Mouse (Mus musculus) heart, embryonic 14.5 days (tissue): ENCODE results near the gene Gpr157. TPM values are rescaled to one million over a fixed set of nuclear protein-coding genes. Genes with fewer than 3 reads are reported as not detected.
A peak's percentile ranks its signal among the peaks of the same experiment; 100 is the strongest.

Source experiments
- ATAC-seq: fragments of 200-750 bp; cut with Nextera tagmentation; 2 replicates; pipeline ENCODE4 v1.8.0; 2017; ENCODE audit warnings: low read depth, moderate TSS enrichment; ENCODE audit not compliant: insufficient number of reproducible peaks, insufficient read depth, low FRiP score
- H3K27ac ChIP-seq, 2 experiments: fragments of 200-500 bp in 1 of 2; fragments of 300-500 bp in 1 of 2; sonication (generic) in 1 of 2; replicated peaks in 1 of 2; 2 replicates each; pipeline ENCODE4 v1.5.1; 2012 to 2014; ENCODE audit warnings: low read depth in 2 of 2, low read length in 2 of 2, control low read depth in 1 of 2, mild to moderate bottlenecking in 1 of 2, mixed read lengths in 1 of 2; ENCODE audit not compliant: control insufficient read depth in 1 of 2, insufficient read depth in 1 of 2
- H3K27me3 ChIP-seq: fragments of 300-500 bp; sonication (generic); 2 replicates; pipeline ENCODE4 v1.6.1; 2014; ENCODE audit warnings: mild to moderate bottlenecking, low read length, control low read depth; ENCODE audit not compliant: control insufficient read depth, insufficient read depth
- H3K36me3 ChIP-seq: fragments of 300-500 bp; sonication (generic); 2 replicates; pipeline ENCODE4 v1.6.1; 2014; ENCODE audit warnings: mild to moderate bottlenecking, control low read depth, low read length, mixed read lengths; ENCODE audit not compliant: control insufficient read depth, insufficient read depth
- H3K4me1 ChIP-seq, 2 experiments: fragments of 200-500 bp in 1 of 2; fragments of 300-500 bp in 1 of 2; sonication (generic) in 1 of 2; 2 replicates each; pipeline ENCODE4 v1.6.1; 2012 to 2014; ENCODE audit warnings: low read length in 2 of 2, control low read depth in 1 of 2, mixed read lengths in 1 of 2; ENCODE audit not compliant: control insufficient read depth in 2 of 2, insufficient read depth in 2 of 2
- H3K4me2 ChIP-seq: fragments of 300-500 bp; sonication (generic); 2 replicates; pipeline ENCODE4 v1.6.1; 2014; ENCODE audit warnings: mild to moderate bottlenecking, low read length
- H3K4me3 ChIP-seq, 2 experiments: fragments of 200-500 bp in 1 of 2; fragments of 300-500 bp in 1 of 2; sonication (generic) in 1 of 2; 2 replicates each; pipeline ENCODE4 v1.5.1; 2012 to 2014; ENCODE audit warnings: low read length in 2 of 2, mild to moderate bottlenecking in 2 of 2, control low read depth in 1 of 2, low read depth in 1 of 2, moderate library complexity in 1 of 2; ENCODE audit not compliant: control insufficient read depth in 1 of 2, insufficient read depth in 1 of 2
- H3K9ac ChIP-seq: fragments of 300-500 bp; sonication (generic); 2 replicates; pipeline ENCODE4 v1.6.1; 2014; ENCODE audit warnings: mild to moderate bottlenecking, low read length
- H3K9me3 ChIP-seq: fragments of 300-500 bp; sonication (generic); 2 replicates; pipeline ENCODE4 v1.6.1; 2016; ENCODE audit warnings: low read length, control low read depth; ENCODE audit not compliant: control insufficient read depth
- WGBS: fragments of 180-500 bp; shearing (Covaris S2); extraction: QIAGEN DNeasy Blood & Tissue Kit; methylation state at CpG from one replicate; pipeline ENCODE4 v1.1.7; 2014; 5-methylcytosine and 5-hydroxymethylcytosine counted together
- polyA plus RNA-seq: library from polyadenylated mRNA; unstranded; fragments of >200 nt; fragmentation: Nextera tagmentation; extraction: Ambion mirVana; gene quantifications from 2 replicates; pipeline ENCODE4 v1.2.1, GENCODE M21; 2014

Gene Gpr157
- polyA plus RNA-seq, 1 experiment from 2014 or later, result 2.2 TPM

GRCm38 (mm10) chr4:150110373-150110772, 23.2 kb downstream of the Gpr157 start:
- Histone ChIP-seq H3K9me3 (no peaks in the 10 kb centered on the region), H3K9ac (no peak overlapping the region), H3K4me2 (no peak overlapping the region), H3K27ac (no peak overlapping the region), H3K27me3 (no peaks in the 10 kb centered on the region), H3K4me1 (peaks cover 11 to 19% of the 10 kb centered on the region in 2 experiments; a peak in 3 of 4 replicates), H3K36me3 (no peaks in the 10 kb centered on the region), H3K4me3 (no peak overlapping the region)
- 83% methylated on average over 9 of the region's 9 CpGs for WGBS
- no peak for ATAC-seq

- Histone ChIP-seq H3K36me3 (no peaks in the 10 kb centered on the region), H3K27me3 (no peaks in the 10 kb centered on the region), H3K27ac (no peak overlapping the region), H3K9ac (no peak overlapping the region), H3K9me3 (no peaks in the 10 kb centered on the region), H3K4me3 (no peak overlapping the region), H3K4me2 (no peak overlapping the region), H3K4me1 (peaks cover 5 to 8% of the 10 kb centered on the region in 2 experiments; a peak in 2 of 4 replicates)
- ATAC-seq, result no peak
- 11% methylated on average over 15 of the region's 15 CpGs for WGBS
Measured at GRCm38 (mm10) chr4:150112867-150113266, 25.7 kb downstream of the Gpr157 start.

GRCm38 (mm10) chr4:150114505-150115061, 27.4 kb downstream of the Gpr157 start:
- no peak for ATAC-seq
- 80% methylated on average over 26 of the region's 26 CpGs for WGBS

GRCm38 (mm10) chr4:150117311-150117710, 30.1 kb downstream of the Gpr157 start:
- Histone ChIP-seq H3K4me2 (no peak overlapping the region), H3K9ac (no peak overlapping the region), H3K9me3 (no peaks in the 10 kb centered on the region), H3K27me3 (no peaks in the 10 kb centered on the region), H3K4me3 (no peak overlapping the region), H3K4me1 (no peaks in the 10 kb centered on the region; a peak in 1 of 4 replicates), H3K27ac (no peak overlapping the region), H3K36me3 (no peaks in the 10 kb centered on the region)
- 38% methylated on average over 5 of the region's 5 CpGs for whole genome bisulfite sequencing
- ATAC-seq, result no peak

More at GRCm38 (mm10) chr4:150114505-150115061, 27.4 kb downstream of the Gpr157 start:
- Histone ChIP-seq H3K4me1 (peaks cover 5 to 8% of the 10 kb centered on the region in 2 experiments; a peak in 2 of 4 replicates), H3K36me3 (no peaks in the 10 kb centered on the region), H3K4me3 (no peak overlapping the region), H3K27ac (no peak overlapping the region), H3K27me3 (no peaks in the 10 kb centered on the region), H3K9me3 (no peaks in the 10 kb centered on the region), H3K9ac (no peak overlapping the region), H3K4me2 (no peak overlapping the region)

- Histone ChIP-seq H3K4me1 (no peaks in the 10 kb centered on the region; a peak in 1 of 4 replicates), H3K9ac (no peak overlapping the region), H3K27ac (no peak overlapping the region), H3K9me3 (no peaks in the 10 kb centered on the region), H3K27me3 (no peaks in the 10 kb centered on the region), H3K36me3 (no peaks in the 10 kb centered on the region), H3K4me3 (no peak overlapping the region), H3K4me2 (no peak overlapping the region)
- ATAC-seq, result no peak
- WGBS, result 65% methylated on average over 6 of the region's 6 CpGs
Measured at GRCm38 (mm10) chr4:150118163-150118562, 31.0 kb downstream of the Gpr157 start.

GRCm38 (mm10) chr4:150119055-150119454, 31.9 kb downstream of the Gpr157 start, which contains the start of gene Slc2a5:
Gene Slc2a5, plus strand, starts transcription at chr4:150119283.
- WGBS, result 11% methylated on average over 15 of the region's 15 CpGs
- no peak for ATAC-seq
- H3K9ac ChIP-seq, result peak within 1 kb of the TSS; percentile 9; the same call in 1 of the 2 replicates

GRCm38 (mm10) chr4:150119640-150120039, 32.5 kb downstream of the Gpr157 start:
- Histone ChIP-seq H3K4me2 (peak overlapping the region; percentile 48), H3K27me3 (no peaks in the 10 kb centered on the region), H3K4me3 (peak overlapping the region; percentile 16 to 21; a peak in 1 of 4 replicates), H3K27ac (no peak overlapping the region), H3K4me1 (no peaks in the 10 kb centered on the region; a peak in 1 of 4 replicates), H3K36me3 (no peaks in the 10 kb centered on the region), H3K9ac (peak overlapping the region; percentile 9; the same call in 1 of the 2 replicates), H3K9me3 (no peaks in the 10 kb centered on the region)
- 54% methylated on average over 14 of the region's 14 CpGs for WGBS
- ATAC-seq, result no peak

More at GRCm38 (mm10) chr4:150119055-150119454, 31.9 kb downstream of the Gpr157 start, which contains the start of gene Slc2a5:
- Histone ChIP-seq H3K27ac (no peak within 1 kb of the TSS), H3K27me3 (no peaks in the 10 kb centered on the region), H3K4me3 (peak within 1 kb of the TSS; percentile 16 to 21; a peak in 2 of 4 replicates), H3K9me3 (no peaks in the 10 kb centered on the region), H3K36me3 (no peaks in the 10 kb centered on the region), H3K4me1 (no peaks in the 10 kb centered on the region; a peak in 1 of 4 replicates), H3K4me2 (peak within 1 kb of the TSS; percentile 48)
